Mouse (Mus musculus) liver, embryonic 15.5 days (tissue): Measurements from ENCODE around the gene Padi4. TPM values are rescaled to one million over a fixed set of nuclear protein-coding genes. Genes with fewer than 3 reads are reported as not detected.

Experiments
- ATAC-seq: fragments of 200-750 bp; cut with Nextera tagmentation; 2 replicates; pipeline ENCODE4 v1.8.0; 2017; ENCODE audit warnings: moderate number of reproducible peaks, mild to moderate bottlenecking, moderate library complexity; ENCODE audit not compliant: insufficient read depth
- H3K27ac ChIP-seq: fragments of 300-500 bp; sonication (generic); replicated peaks from 2 replicates; pipeline ENCODE4 v1.5.1; 2015; ENCODE audit warnings: mild to moderate bottlenecking, inconsistent platforms
- H3K27me3 ChIP-seq: fragments of 300-500 bp; sonication (generic); 2 replicates; pipeline ENCODE4 v1.6.1; 2015; ENCODE audit warnings: mild to moderate bottlenecking, inconsistent platforms
- H3K36me3 ChIP-seq: fragments of 300-500 bp; sonication (generic); replicated peaks from 2 replicates; pipeline ENCODE4 v1.6.1; 2015; ENCODE audit warnings: moderate library complexity, mild to moderate bottlenecking, inconsistent platforms
- H3K4me1 ChIP-seq: fragments of 300-500 bp; sonication (generic); replicated peaks from 2 replicates; pipeline ENCODE4 v1.6.1; 2015; ENCODE audit warnings: inconsistent platforms
- H3K4me2 ChIP-seq: fragments of 300-500 bp; sonication (generic); 2 replicates; pipeline ENCODE4 v1.6.1; 2015; ENCODE audit warnings: moderate library complexity, mild to moderate bottlenecking, inconsistent platforms
- H3K4me3 ChIP-seq: fragments of 300-500 bp; sonication (generic); replicated peaks from 2 replicates; pipeline ENCODE4 v1.5.1; 2015; ENCODE audit warnings: mild to moderate bottlenecking, inconsistent platforms
- H3K9ac ChIP-seq: fragments of 300-500 bp; sonication (generic); 2 replicates; pipeline ENCODE4 v1.6.1; 2015; ENCODE audit warnings: moderate library complexity, mild to moderate bottlenecking, inconsistent platforms
- H3K9me3 ChIP-seq: fragments of 300-500 bp; sonication (generic); replicated peaks from 2 replicates; pipeline ENCODE4 v1.6.1; 2016; ENCODE audit warnings: inconsistent platforms
- whole genome bisulfite sequencing: fragments of 180-500 bp; shearing (Covaris S2); methylation state at CpG from one replicate; pipeline ENCODE4 v1.1.7; 2015; ENCODE audit warnings: mixed read lengths; ENCODE audit not compliant: insufficient replicate concordance; 5-methylcytosine and 5-hydroxymethylcytosine counted together
- polyA plus RNA-seq: library from polyadenylated mRNA; unstranded; fragments of >200 nt; fragmentation: Nextera tagmentation; extraction: Ambion mirVana; gene quantifications from 2 replicates; pipeline ENCODE4 v1.2.1, GENCODE M21; 2015

The Padi4 gene
- polyA plus RNA-seq, 1 experiment from 2014 or later: 2.8 TPM

DNA sequence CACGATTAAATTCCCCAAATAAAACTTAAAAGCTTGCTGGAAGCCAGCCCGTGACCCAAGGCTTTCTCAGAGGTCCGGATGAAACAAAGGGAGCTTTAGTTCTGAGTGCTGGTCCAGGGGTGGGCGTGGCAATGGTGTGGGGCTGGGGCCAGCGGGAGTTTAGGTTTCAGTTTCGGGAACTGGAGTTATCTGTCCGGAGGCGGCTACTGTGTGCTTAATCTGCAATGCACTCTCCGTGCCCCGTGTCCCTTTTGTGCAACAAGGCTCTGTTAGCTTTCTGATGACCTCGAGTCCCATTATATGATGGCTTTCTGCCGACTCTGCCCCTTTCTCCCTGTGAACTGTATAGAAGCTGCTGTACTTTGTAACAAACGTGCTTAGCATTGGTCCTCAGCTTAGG is 3.6 kb downstream of the Padi4 start:
- 7% methylated on average over 13 of the region's 13 CpGs for WGBS
- Histone ChIP-seq H3K4me2 (peak overlapping the region; percentile 55), H3K4me3 (peak overlapping the region; percentile 28), H3K9me3 (no peaks in the 10 kb centered on the region), H3K36me3 (no peaks in the 10 kb centered on the region), H3K9ac (no peak overlapping the region), H3K27me3 (no peaks in the 10 kb centered on the region), H3K4me1 (peaks cover 28% of the 10 kb centered on the region), H3K27ac (peak overlapping the region; percentile 56; the same call in 1 of the 2 replicates)
- peak; percentile 73 for ATAC-seq

- ATAC-seq: no peak
- Histone ChIP-seq H3K9ac (no peak overlapping the region), H3K36me3 (no peaks in the 10 kb centered on the region), H3K4me3 (no peak overlapping the region), H3K27ac (no peak overlapping the region), H3K4me1 (peaks cover 23% of the 10 kb centered on the region), H3K9me3 (no peaks in the 10 kb centered on the region), H3K27me3 (no peaks in the 10 kb centered on the region), H3K4me2 (no peak overlapping the region)
- 68% methylated on average over 5 of the region's 5 CpGs for WGBS
Observed at GRCm38 (mm10) chr4:140768973-140769372, 5.1 kb downstream of the Padi4 start.

DNA sequence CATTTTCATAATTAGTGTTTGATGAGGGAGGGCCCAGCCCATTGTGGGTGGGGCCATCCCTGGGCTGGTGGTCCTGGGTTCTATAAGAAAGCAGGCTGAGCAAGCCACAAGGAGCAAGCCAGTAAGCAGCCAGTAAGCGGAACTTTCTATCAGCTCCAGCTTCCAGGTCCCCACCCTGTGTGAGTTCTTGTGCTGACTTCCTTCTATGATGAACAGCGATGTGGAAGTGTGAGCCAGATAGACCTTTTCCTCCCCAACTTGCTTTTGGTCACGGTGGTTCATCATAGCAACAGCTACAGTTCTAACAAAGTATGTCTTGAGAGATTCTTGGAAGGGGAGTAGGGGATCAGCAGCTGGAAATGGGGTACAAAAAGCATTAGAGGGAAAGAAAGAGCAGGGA is 8.1 kb downstream of the Padi4 start:
- Histone ChIP-seq H3K27ac (peak overlapping the region; percentile 29; the same call in 1 of the 2 replicates), H3K36me3 (no peaks in the 10 kb centered on the region), H3K9me3 (no peaks in the 10 kb centered on the region), H3K4me1 (peaks cover 20% of the 10 kb centered on the region), H3K4me2 (no peak overlapping the region), H3K4me3 (no peak overlapping the region), H3K9ac (no peak overlapping the region), H3K27me3 (no peaks in the 10 kb centered on the region)
- no peak for ATAC-seq
- WGBS: 28% methylated on average over 3 of the region's 3 CpGs

- 16% methylated on average over 9 of the region's 9 CpGs for WGBS
Observed at GRCm38 (mm10) chr4:140763158-140763557, 10.9 kb downstream of the Padi4 start.

GRCm38 (mm10) chr4:140761601-140762000 is 12.4 kb downstream of the Padi4 start:
- 76% methylated on average over 7 of the region's 7 CpGs for WGBS
- no peaks in the 10 kb centered on the region for H3K9me3 ChIP-seq
- H3K36me3 ChIP-seq: no peaks in the 10 kb centered on the region
- 0 out of 2 replicates have a peak, but pooled peaks cover 2% of the 10 kb centered on the region for H3K4me1 ChIP-seq
- H3K9ac ChIP-seq: no peak overlapping the region
- no peak overlapping the region for H3K4me3 ChIP-seq
- H3K27ac ChIP-seq: no peak overlapping the region
- no peak for ATAC-seq
- H3K27me3 ChIP-seq: no peaks in the 10 kb centered on the region
- no peak overlapping the region for H3K4me2 ChIP-seq

More at GRCm38 (mm10) chr4:140763158-140763557, 10.9 kb downstream of the Padi4 start:
- no peak overlapping the region for H3K9ac ChIP-seq
- 0 out of 2 replicates have a peak, but pooled peaks have one; percentile 22 for ATAC-seq
- H3K9me3 ChIP-seq: no peaks in the 10 kb centered on the region
- H3K27ac ChIP-seq: no peak overlapping the region
- no peak overlapping the region for H3K4me3 ChIP-seq
- H3K27me3 ChIP-seq: no peaks in the 10 kb centered on the region
- H3K4me1 ChIP-seq: 0 out of 2 replicates have a peak, but pooled peaks cover 2% of the 10 kb centered on the region
- H3K36me3 ChIP-seq: no peaks in the 10 kb centered on the region
- H3K4me2 ChIP-seq: no peak overlapping the region

- no peaks in the 10 kb centered on the region for H3K9me3 ChIP-seq
- H3K27ac ChIP-seq: no peak overlapping the region
- WGBS: 50% methylated on average over 3 of the region's 3 CpGs
- no peaks in the 10 kb centered on the region for H3K4me1 ChIP-seq
- no peak overlapping the region for H3K9ac ChIP-seq
- no peak overlapping the region for H3K4me2 ChIP-seq
- ATAC-seq: no peak
- H3K27me3 ChIP-seq: no peaks in the 10 kb centered on the region; the same call in 1 of the 2 replicates
- H3K36me3 ChIP-seq: no peaks in the 10 kb centered on the region
- no peak overlapping the region for H3K4me3 ChIP-seq
Observed at GRCm38 (mm10) chr4:140755811-140756210, 18.2 kb downstream of the Padi4 start.

GRCm38 (mm10) chr4:140753366-140753765 is 20.7 kb downstream of the Padi4 start:
- H3K4me1 ChIP-seq: peaks cover 5% of the 10 kb centered on the region
- H3K9me3 ChIP-seq: no peaks in the 10 kb centered on the region
- no peaks in the 10 kb centered on the region for H3K36me3 ChIP-seq
- no peak overlapping the region for H3K4me3 ChIP-seq
- no peaks in the 10 kb centered on the region; the same call in 1 of the 2 replicates for H3K27me3 ChIP-seq
- 45% methylated on average over 7 of the region's 7 CpGs for WGBS
- no peak for ATAC-seq
- no peak overlapping the region for H3K4me2 ChIP-seq
- H3K9ac ChIP-seq: no peak overlapping the region
- H3K27ac ChIP-seq: no peak overlapping the region

DNA sequence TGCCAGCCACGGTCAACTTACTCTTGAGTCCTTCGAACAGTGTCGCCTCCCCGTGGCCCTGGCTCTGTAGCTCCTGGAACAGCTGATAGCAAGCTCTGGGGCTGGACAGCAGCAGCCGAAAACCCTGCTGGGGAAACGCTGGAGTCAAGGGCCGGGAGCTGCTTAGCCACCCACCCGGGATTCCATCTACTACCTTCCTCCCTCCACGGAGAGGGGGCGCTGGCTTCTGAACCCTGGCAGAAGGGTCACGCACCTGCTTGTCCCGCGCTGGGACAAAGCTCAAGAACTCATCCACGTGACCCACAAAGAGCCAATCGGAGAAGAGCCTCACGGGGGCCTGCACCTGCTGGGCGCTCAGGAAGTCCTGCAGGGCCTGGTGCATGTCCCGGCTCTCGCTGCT is 23.7 kb downstream of the Padi4 start:
- ATAC-seq: no peak
- H3K4me3 ChIP-seq: 0 out of 2 replicates have a peak overlapping the region, but pooled peaks have one; percentile 22

GRCm38 (mm10) chr4:140747978-140748377 is 26.1 kb downstream of the Padi4 start:
- Histone ChIP-seq H3K9me3 (no peaks in the 10 kb centered on the region), H3K4me2 (no peak overlapping the region), H3K36me3 (no peaks in the 10 kb centered on the region), H3K9ac (no peak overlapping the region), H3K27me3 (peaks cover 3% of the 10 kb centered on the region; the same call in 1 of the 2 replicates), H3K27ac (no peak overlapping the region), H3K4me3 (no peak overlapping the region), H3K4me1 (peaks cover 5% of the 10 kb centered on the region)
- no peak for ATAC-seq
- WGBS: 37% methylated on average over 12 of the region's 12 CpGs

More for the DNA sequence above, 23.7 kb downstream of the Padi4 start:
- Histone ChIP-seq H3K27ac (no peak overlapping the region), H3K4me2 (peak overlapping the region; percentile 57), H3K9ac (no peak overlapping the region), H3K27me3 (no peaks in the 10 kb centered on the region; the same call in 1 of the 2 replicates), H3K9me3 (no peaks in the 10 kb centered on the region), H3K36me3 (no peaks in the 10 kb centered on the region), H3K4me1 (peaks cover 5% of the 10 kb centered on the region)
- 8% methylated on average over 19 of the region's 19 CpGs for WGBS

DNA sequence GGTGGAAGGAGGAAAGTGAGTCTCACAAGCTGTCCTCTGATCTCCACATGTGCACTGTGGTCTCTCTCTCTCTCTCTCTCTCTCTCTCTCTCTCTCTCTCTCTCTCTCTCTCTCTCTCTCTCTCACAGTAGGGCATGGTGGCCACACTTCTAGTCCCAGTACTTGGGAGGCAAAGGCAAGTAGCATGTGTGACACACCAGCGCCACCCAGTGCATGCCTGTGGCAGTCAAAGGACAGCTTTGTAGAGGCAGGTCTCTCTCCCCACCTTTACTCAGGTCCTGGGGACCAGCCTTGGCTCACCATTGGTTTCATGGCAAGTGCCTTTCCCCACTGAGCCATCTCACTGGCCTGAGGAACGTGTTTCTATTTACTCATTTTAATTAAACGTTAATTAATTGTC is 29.4 kb downstream of the Padi4 start:
- Histone ChIP-seq H3K9me3 (no peaks in the 10 kb centered on the region), H3K36me3 (no peaks in the 10 kb centered on the region), H3K4me3 (no peak overlapping the region), H3K4me2 (no peak overlapping the region), H3K27me3 (peaks cover 14% of the 10 kb centered on the region; the same call in 1 of the 2 replicates), H3K27ac (no peak overlapping the region), H3K9ac (no peak overlapping the region), H3K4me1 (no peaks in the 10 kb centered on the region)
- ATAC-seq: no peak
- WGBS: 8% methylated on average over 3 of the region's 3 CpGs

DNA sequence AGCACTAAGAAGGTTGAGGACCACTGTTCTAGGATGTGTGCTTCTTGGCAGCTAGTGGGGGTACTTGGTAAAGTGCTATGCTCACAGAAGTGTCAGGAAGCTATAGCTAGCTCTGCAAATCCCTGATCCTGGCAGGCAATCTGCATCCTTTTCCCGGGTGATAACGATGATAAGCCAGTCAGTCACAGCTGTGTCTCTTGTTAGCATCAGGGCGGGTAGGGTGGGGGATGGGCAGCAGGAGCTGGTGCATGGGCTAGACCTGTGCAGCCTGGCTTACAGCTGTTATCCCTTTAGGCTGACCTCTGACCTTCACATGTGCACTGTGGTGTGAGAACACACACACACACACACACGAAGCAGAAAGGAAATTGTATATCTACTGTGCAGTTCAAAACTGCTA is 30.9 kb downstream of the Padi4 start:
- Histone ChIP-seq H3K4me1 (no peaks in the 10 kb centered on the region), H3K9me3 (no peaks in the 10 kb centered on the region), H3K4me3 (no peak overlapping the region), H3K36me3 (no peaks in the 10 kb centered on the region), H3K4me2 (no peak overlapping the region), H3K27ac (no peak overlapping the region), H3K27me3 (peaks cover 14% of the 10 kb centered on the region; the same call in 1 of the 2 replicates), H3K9ac (no peak overlapping the region)
- 39% methylated on average over 4 of the region's 4 CpGs for WGBS
- ATAC-seq: no peak

DNA sequence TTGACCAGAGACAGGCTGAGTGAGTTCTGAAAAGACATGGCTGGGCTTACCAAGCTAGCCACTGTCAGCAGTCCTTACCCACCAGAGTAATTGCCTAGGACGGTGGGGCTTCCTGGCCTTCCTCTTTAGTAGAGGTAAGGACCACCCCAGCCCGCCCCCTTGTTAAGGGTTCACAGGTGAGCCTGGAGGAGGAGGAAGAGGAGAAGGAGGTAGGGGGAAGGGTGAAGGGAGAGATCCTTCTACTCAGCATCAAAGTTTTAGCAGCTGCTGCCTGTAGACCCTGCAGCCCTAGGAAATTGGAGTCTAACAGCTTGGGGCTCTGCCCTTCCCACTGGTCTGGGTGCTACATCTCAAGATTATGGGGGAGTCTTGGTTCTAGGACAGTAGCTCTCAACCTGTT is 31.5 kb downstream of the Padi4 start, which contains the start of gene Padi6:
Gene Padi6, minus strand, starts transcription at position 101 of the 400 bp plus-strand sequence.
- H3K4me1 ChIP-seq: no peaks in the 10 kb centered on the region
- 0 out of 2 replicates have a peak, but pooled peaks cover 14% of the 10 kb centered on the region for H3K27me3 ChIP-seq
- H3K9me3 ChIP-seq: no peaks in the 10 kb centered on the region
- ATAC-seq: no peak
- no peak within 1 kb of the TSS for H3K27ac ChIP-seq
- H3K36me3 ChIP-seq: no peaks in the 10 kb centered on the region
- 50% methylated on average over 2 of the region's 2 CpGs for WGBS
- H3K9ac ChIP-seq: no peak within 1 kb of the TSS
- no peak within 1 kb of the TSS for H3K4me2 ChIP-seq
- no peak within 1 kb of the TSS for H3K4me3 ChIP-seq
